Mouse (Mus musculus) spleen, postnatal 0 days (tissue): ENCODE data around the gene Ptgr1. TPM values are rescaled to one million over a fixed set of nuclear protein-coding genes. Genes with fewer than 3 reads are reported as not detected.

Experiments used
- polyA plus RNA-seq: library from polyadenylated mRNA; unstranded; fragments of >200 nt; fragmentation: Nextera tagmentation; extraction: Ambion mirVana; gene quantifications from 2 replicates; pipeline ENCODE4 v1.2.1, GENCODE M21; 2015

The Ptgr1 gene
- polyA plus RNA-seq: 15.3 and 18.1 TPM in 2 replicates

GRCm38 (mm10) chr4:58986540-58987190 is at the start of gene Ptgr1:
Gene Ptgr1 (minus strand): TSS chr4:58987119.

GRCm38 (mm10) chr4:59034918-59035785 is 48.2 kb upstream of the Ptgr1 start, which contains the start of gene Gng10:
Gene Gng10 (plus strand): TSS chr4:59035088.

GRCm38 (mm10) chr4:59002948-59003805 is 16.3 kb upstream of the Ptgr1 start, which contains the start of gene Gm20503:
Gene Gm20503 (plus strand): TSS chr4:59003210.

GRCm38 (mm10) chr4:58994762-58995161 is 7.8 kb upstream of the Ptgr1 start, which contains the start of gene Dnajc25:
Gene Dnajc25 (plus strand): TSS chr4:58995062.

GRCm38 (mm10) chr4:58943420-58944205 is 43.3 kb downstream of the Ptgr1 start, which contains the start of gene Zkscan16:
Gene Zkscan16 (plus strand): TSS chr4:58943628.

Other genes starting within 250 kb of the Ptgr1 start
- gene Olfr267, start 199.4 kb downstream of the Ptgr1 start, polyA plus RNA-seq: 0.02 TPM in 1 of 2 replicates, not detected in the other
- 17.4 and 18.9 TPM in 2 replicates for gene Ecpas, start 74.4 kb downstream of the Ptgr1 start, polyA plus RNA-seq
- 0.13 and 0.17 TPM in 2 replicates for gene Zkscan16, start 43.5 kb downstream of the Ptgr1 start, polyA plus RNA-seq
- gene Dnajc25, start 7.9 kb upstream of the Ptgr1 start, polyA plus RNA-seq: 7.8 and 9.5 TPM in 2 replicates
- gene Gm20503, start 16.1 kb upstream of the Ptgr1 start, polyA plus RNA-seq: 14.7 and 17.7 TPM in 2 replicates
- 60.6 and 65.9 TPM in 2 replicates for gene Gng10, start 48.0 kb upstream of the Ptgr1 start, polyA plus RNA-seq
- gene AI481877, start 151.9 kb upstream of the Ptgr1 start, polyA plus RNA-seq: not detected in 2 replicates
- 28.0 and 28.3 TPM in 2 replicates for gene Ugcg, start 202.1 kb upstream of the Ptgr1 start, polyA plus RNA-seq